Mouse (Mus musculus) lung, postnatal 0 days (tissue): Measurements from ENCODE around the gene Aspm.

Experiments
- CTCF ChIP-seq: IDR thresholded peaks from 2 replicates; pipeline ENCODE4 v1.5.1; 2016; ENCODE audit warnings: antibody characterized with exemption, mild to moderate bottlenecking
- EP300 ChIP-seq: IDR thresholded peaks from 2 replicates; pipeline ENCODE4 v1.6.1; 2016; ENCODE audit warnings: antibody characterized with exemption, mild to moderate bottlenecking, control low read depth

DNA sequence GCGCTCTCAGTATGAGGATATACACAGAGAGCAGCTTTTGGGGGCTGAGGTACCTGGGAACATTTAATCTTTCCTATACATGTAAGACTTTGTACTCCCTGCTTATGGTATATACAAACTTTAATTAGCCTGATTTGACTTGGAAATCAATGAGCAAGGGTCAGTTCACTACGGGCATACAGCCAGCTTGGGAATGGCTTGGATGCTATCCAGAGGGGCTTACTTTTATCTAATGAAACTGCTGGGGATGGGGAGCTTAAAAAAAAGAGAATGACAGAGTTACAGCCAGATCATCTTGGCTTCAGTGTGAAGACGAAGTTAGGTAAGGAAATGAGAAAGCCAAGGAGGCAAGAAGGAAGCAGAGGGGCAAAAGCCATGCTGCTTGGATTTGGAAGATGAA, 29.6 kb upstream of the Aspm start:
- TF ChIP-seq EP300 (no peak), CTCF (no peak)
